Mouse (Mus musculus) forebrain, embryonic 16.5 days (tissue): ENCODE results near the gene Dph1. TPM values are rescaled to one million over a fixed set of nuclear protein-coding genes. Genes with fewer than 3 reads are reported as not detected.
A peak's percentile ranks its signal among the peaks of the same experiment; 100 is the strongest.

Experiments used
- ATAC-seq: fragments of 200-750 bp; cut with Nextera tagmentation; 2 replicates; pipeline ENCODE4 v1.8.0; 2017; ENCODE audit warnings: mild to moderate bottlenecking, moderate library complexity
- H3K27ac ChIP-seq: fragments of 300-500 bp; sonication (generic); 2 replicates; pipeline ENCODE4 v1.5.1; 2014; ENCODE audit warnings: low read length, control low read depth
- H3K27me3 ChIP-seq: fragments of 300-500 bp; sonication (generic); replicated peaks from 2 replicates; pipeline ENCODE4 v1.6.1; 2014; ENCODE audit warnings: low read length; ENCODE audit not compliant: control insufficient read depth, insufficient read depth
- H3K36me3 ChIP-seq: fragments of 300-500 bp; sonication (generic); 2 replicates; pipeline ENCODE4 v1.6.1; 2014; ENCODE audit not compliant: control insufficient read depth, insufficient read depth
- H3K4me1 ChIP-seq: fragments of 300-500 bp; sonication (generic); replicated peaks from 2 replicates; pipeline ENCODE4 v1.6.1; 2014; ENCODE audit warnings: low read length; ENCODE audit not compliant: control insufficient read depth, insufficient read depth
- H3K4me2 ChIP-seq: fragments of 300-500 bp; sonication (generic); 2 replicates; pipeline ENCODE4 v1.6.1; 2014; ENCODE audit warnings: mild to moderate bottlenecking, low read length, control low read depth
- H3K4me3 ChIP-seq: fragments of 300-500 bp; sonication (generic); replicated peaks from 2 replicates; pipeline ENCODE4 v1.5.1; 2014; ENCODE audit warnings: mild to moderate bottlenecking, low read length, control low read depth
- H3K9ac ChIP-seq: fragments of 300-500 bp; sonication (generic); replicated peaks from 2 replicates; pipeline ENCODE4 v1.6.1; 2014; ENCODE audit warnings: low read depth, low read length, control low read depth
- H3K9me3 ChIP-seq: fragments of 300-500 bp; sonication (generic); 2 replicates; pipeline ENCODE4 v1.6.1; 2016; ENCODE audit warnings: low read length; ENCODE audit not compliant: control insufficient read depth
- WGBS: fragments of 180-500 bp; shearing (Covaris S2); extraction: QIAGEN DNeasy Blood & Tissue Kit; methylation state at CpG from one replicate; pipeline ENCODE4 v1.1.7; 2014; 5-methylcytosine and 5-hydroxymethylcytosine counted together
- polyA plus RNA-seq: library from polyadenylated mRNA; unstranded; fragments of >200 nt; fragmentation: Nextera tagmentation; extraction: Ambion mirVana; gene quantifications from 2 replicates; pipeline ENCODE4 v1.2.1, GENCODE M21; 2015

Dph1 gene
- polyA plus RNA-seq = 15.4 and 16.1 TPM in 2 replicates

DNA sequence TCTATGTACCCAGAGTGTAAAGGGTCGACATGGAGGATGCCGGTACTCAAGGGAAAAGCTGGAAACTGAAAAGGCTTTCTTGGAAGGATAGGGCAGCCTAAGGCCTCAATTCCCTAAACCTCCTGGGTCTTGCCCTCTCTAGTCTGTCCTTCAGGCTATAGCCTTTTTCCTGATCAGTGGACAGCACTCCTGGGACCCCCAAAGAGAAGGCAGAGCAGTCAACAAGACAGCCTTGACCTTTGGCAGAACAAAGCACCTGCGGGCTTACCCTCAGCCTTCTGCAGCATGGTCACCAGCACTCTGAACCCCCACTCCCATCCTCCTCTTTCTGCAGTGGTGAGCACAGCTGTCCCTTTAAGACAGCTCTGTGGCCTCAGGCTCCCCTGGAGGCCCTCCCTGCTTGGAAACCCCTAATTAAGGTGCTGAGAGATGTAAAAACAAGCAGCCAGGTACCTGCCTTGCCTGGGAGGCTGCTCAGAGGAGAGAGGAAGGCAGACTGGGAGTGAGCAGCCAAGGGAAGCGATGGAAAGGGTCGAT is at the start of gene Dph1:
TSS of gene Dph1 (minus strand) at position 337 of the 537 bp plus-strand sequence.
- H3K9ac ChIP-seq = peak within 1 kb of the TSS; percentile 76
- peak within 1 kb of the TSS; percentile 89 for H3K4me2 ChIP-seq
- no peaks in the 10 kb centered on the region for H3K36me3 ChIP-seq
- WGBS = 46% methylated on average over 5 of the region's 5 CpGs
- no peaks in the 10 kb centered on the region for H3K9me3 ChIP-seq
- ATAC-seq = no peak
- H3K4me3 ChIP-seq = peak within 1 kb of the TSS; percentile 90
- H3K27me3 ChIP-seq = peaks cover 34% of the 10 kb centered on the region
- peaks cover 40% of the 10 kb centered on the region for H3K4me1 ChIP-seq
- no peak within 1 kb of the TSS for H3K27ac ChIP-seq

DNA sequence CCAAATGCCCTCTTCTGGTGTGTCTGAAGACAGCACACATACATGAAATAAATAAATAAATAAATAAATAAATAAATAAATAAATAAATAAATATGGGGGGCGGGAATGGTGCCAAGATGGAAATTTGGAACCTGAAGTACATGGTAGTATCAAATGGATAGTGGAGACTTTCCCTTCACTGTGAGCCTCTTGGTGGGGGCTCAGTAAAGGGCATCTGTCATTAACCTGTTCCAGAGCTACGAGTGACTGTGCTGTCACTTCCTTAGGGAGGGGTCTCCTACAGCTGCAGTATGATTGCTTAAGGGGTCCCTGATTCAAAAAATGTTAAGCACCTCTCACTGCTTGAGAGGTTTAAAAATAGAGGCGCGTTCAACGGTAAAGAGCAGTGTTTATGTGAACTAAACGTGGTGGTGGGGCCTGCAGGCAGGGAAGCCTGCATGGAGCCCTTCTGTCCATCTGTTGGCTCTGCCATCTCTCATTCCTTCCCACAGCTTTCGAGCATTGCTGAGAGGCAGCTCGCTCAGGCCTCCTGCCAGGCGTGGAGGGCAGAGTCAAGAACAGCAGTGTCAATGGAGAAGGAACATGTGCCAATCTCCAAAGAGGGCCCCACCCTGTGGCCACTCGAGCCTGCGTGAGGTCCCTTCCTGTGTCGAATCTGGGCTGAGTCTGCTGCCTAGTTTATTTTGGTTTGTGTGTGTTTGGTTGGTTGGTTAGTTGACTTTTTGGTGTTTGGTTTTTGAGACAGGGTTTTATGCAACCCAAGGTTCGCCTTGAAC is 49.3 kb upstream of the Dph1 start:
- Histone ChIP-seq H3K9me3 (no peaks in the 10 kb centered on the region), H3K27ac (no peak overlapping the region), H3K27me3 (no peaks in the 10 kb centered on the region), H3K9ac (no peak overlapping the region), H3K4me1 (no peaks in the 10 kb centered on the region; the same call in 1 of the 2 replicates), H3K4me2 (no peak overlapping the region), H3K4me3 (no peak overlapping the region), H3K36me3 (no peaks in the 10 kb centered on the region)
- 77% methylated on average over 13 of the region's 13 CpGs for WGBS
- no peak for ATAC-seq

DNA sequence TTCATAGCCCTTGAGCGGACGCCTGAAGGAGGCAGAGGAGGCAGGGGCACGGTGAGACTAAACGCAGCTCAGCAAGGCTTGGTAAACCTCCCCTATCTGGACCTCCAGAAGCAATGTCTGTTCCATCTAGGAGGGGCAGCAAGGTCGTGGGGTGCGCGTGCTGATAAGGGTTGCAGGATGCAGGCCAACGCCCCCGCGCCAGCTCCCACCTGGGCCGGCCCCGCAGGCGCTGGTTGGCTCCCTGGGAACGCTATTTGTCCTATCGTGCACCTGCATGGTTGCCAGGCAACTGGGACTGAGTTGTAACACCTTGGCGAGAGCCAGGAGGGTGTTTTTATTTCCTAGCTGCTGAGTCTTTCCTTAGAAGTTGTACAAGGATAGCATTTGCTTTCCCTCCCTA is 43.7 kb upstream of the Dph1 start:
- WGBS = 12% methylated on average over 16 of the region's 16 CpGs
- no peaks in the 10 kb centered on the region for H3K9me3 ChIP-seq
- 0 out of 2 replicates have a peak, but pooled peaks cover 2% of the 10 kb centered on the region for H3K4me1 ChIP-seq
- H3K27me3 ChIP-seq = no peaks in the 10 kb centered on the region
- no peaks in the 10 kb centered on the region for H3K36me3 ChIP-seq
- H3K27ac ChIP-seq = no peak overlapping the region
- H3K4me2 ChIP-seq = peak overlapping the region; percentile 2; the same call in 1 of the 2 replicates
- peak overlapping the region; percentile 2; the same call in 1 of the 2 replicates for H3K4me3 ChIP-seq
- ATAC-seq = peak; percentile 52; the same call in 1 of the 2 replicates
- H3K9ac ChIP-seq = no peak overlapping the region

DNA sequence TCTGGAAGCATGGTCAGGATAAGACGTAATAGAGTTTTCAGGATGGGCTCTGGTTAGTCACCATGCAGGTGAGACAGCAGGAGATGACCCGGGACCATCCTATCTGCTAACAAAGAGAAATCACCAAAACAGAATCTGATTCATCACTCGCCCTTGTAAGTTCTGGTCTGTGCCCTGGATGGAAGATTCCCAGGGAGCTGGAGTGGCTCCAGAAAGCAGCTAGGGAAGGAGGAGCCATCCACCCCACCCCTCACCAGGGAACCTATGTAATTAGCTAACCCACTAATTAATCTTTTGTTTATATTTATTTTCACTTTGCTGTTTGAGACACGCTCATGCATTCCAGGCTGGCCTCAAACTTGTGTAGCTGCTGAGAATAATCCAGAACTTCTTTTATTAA is 41.4 kb upstream of the Dph1 start:
- H3K4me3 ChIP-seq = no peak overlapping the region
- H3K9ac ChIP-seq = no peak overlapping the region
- H3K9me3 ChIP-seq = no peaks in the 10 kb centered on the region
- no peaks in the 10 kb centered on the region for H3K36me3 ChIP-seq
- no peaks in the 10 kb centered on the region for H3K27me3 ChIP-seq
- WGBS = 57% methylated on average over 4 of the region's 4 CpGs
- no peak overlapping the region for H3K27ac ChIP-seq
- ATAC-seq = no peak
- H3K4me1 ChIP-seq = 0 out of 2 replicates have a peak, but pooled peaks cover 2% of the 10 kb centered on the region
- no peak overlapping the region for H3K4me2 ChIP-seq

DNA sequence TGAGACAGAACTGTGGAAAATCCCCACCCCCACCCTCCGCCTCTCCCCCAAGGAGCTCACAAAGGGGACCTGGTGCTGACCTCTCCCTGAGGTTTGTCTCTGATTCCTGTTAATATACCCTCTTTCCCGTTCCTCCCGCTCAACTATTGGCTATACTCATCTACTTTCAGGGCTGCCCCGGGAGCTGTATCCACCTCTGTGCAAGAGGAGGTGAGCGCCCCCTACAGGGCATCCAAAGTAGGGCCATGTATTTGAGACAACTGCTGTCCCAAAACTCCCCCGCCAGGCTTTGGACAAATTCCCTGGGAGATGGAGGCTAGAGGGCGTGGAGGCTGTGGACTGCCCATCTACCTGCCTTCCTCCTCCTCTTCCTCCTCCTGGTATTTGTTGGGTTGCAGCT is 40.7 kb upstream of the Dph1 start:
- WGBS = 3% methylated on average over 7 of the region's 7 CpGs
- H3K9ac ChIP-seq = no peak overlapping the region
- ATAC-seq = no peak

DNA sequence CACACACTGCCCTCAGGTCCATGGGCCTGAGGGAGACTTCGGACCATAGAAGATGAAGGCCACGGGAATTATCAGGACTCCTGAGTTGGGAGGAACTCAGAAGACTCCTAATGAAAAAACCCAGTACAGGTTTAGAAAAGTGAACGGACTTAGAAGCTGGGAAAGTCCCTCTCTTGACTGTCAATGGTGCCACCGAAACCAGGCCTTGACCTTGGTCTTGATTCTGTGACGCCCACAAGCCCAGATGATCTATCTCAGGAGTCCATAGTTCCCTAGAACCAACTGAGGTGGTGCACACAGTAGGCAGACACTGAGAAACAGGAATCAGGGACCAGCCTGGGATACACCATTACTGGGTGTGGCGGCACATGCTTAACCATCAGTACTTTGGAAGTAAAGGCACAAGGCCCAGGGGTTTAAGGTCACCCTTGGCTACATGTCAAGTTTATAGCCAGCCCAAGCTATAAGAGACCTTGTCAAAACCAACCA is 39.3 kb upstream of the Dph1 start:
- H3K4me2 ChIP-seq = no peak overlapping the region
- no peak overlapping the region for H3K9ac ChIP-seq
- H3K36me3 ChIP-seq = no peaks in the 10 kb centered on the region
- 0 out of 2 replicates have a peak, but pooled peaks cover 2% of the 10 kb centered on the region for H3K4me1 ChIP-seq
- 93% methylated on average over 6 of the region's 6 CpGs for WGBS
- ATAC-seq = no peak
- no peaks in the 10 kb centered on the region for H3K9me3 ChIP-seq
- no peaks in the 10 kb centered on the region for H3K27me3 ChIP-seq
- no peak overlapping the region for H3K4me3 ChIP-seq
- no peak overlapping the region for H3K27ac ChIP-seq

More for the DNA sequence above, 40.7 kb upstream of the Dph1 start:
- Histone ChIP-seq H3K4me3 (no peak overlapping the region), H3K4me2 (no peak overlapping the region), H3K27me3 (no peaks in the 10 kb centered on the region), H3K27ac (no peak overlapping the region), H3K36me3 (no peaks in the 10 kb centered on the region), H3K9me3 (no peaks in the 10 kb centered on the region), H3K4me1 (0 out of 2 replicates have a peak, but pooled peaks cover 2% of the 10 kb centered on the region)

DNA sequence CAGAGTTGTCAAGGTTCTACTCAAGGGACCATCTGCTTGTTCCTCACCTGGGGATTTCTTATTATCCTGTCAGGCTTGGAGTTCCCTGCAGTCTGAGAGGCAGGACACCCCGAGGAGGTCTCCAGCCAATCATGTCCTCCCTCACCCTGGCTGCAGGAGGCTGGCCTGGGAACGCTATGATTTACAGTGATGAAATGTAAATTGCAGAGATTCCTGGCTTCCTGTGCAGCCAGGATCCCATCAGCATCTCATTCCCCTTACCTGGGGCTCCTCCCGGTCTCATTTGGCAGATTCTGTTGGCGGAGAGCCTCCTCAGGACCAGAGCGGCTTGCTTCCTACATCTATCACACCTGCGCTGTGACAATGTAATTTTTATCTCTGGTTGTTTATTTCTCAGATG is 38.2 kb upstream of the Dph1 start:
- Histone ChIP-seq H3K27ac (no peak overlapping the region), H3K4me3 (no peak overlapping the region), H3K9ac (no peak overlapping the region), H3K36me3 (no peaks in the 10 kb centered on the region), H3K4me1 (no peaks in the 10 kb centered on the region), H3K4me2 (no peak overlapping the region), H3K9me3 (no peaks in the 10 kb centered on the region), H3K27me3 (no peaks in the 10 kb centered on the region)
- WGBS = 84% methylated on average over 6 of the region's 6 CpGs
- ATAC-seq = no peak

DNA sequence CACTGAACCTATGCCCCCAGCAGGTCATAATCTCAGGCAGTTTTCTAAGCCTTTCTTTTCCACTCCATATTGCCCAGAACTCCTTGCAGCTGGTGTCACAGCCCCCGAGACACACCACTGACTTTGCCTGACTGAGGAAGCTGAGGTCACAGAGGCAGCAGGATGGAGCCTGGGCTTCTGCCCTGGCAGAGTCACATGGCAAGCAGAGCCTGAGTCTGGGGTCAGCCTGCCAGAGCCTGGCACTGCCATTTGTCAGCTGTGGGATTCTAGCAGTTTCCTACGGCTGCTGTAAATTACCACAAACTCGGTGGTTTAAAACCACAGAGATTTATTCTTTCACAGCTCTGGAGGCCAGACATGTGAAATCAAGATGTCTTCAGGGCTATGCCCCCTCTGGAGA is 36.6 kb upstream of the Dph1 start:
- no peak overlapping the region for H3K4me2 ChIP-seq
- no peak overlapping the region for H3K4me3 ChIP-seq
- H3K4me1 ChIP-seq = no peaks in the 10 kb centered on the region
- no peaks in the 10 kb centered on the region for H3K27me3 ChIP-seq
- no peaks in the 10 kb centered on the region for H3K36me3 ChIP-seq
- H3K9ac ChIP-seq = no peak overlapping the region
- H3K27ac ChIP-seq = no peak overlapping the region
- H3K9me3 ChIP-seq = no peaks in the 10 kb centered on the region
- no peak for ATAC-seq
- 65% methylated on average over 3 of the region's 3 CpGs for WGBS

DNA sequence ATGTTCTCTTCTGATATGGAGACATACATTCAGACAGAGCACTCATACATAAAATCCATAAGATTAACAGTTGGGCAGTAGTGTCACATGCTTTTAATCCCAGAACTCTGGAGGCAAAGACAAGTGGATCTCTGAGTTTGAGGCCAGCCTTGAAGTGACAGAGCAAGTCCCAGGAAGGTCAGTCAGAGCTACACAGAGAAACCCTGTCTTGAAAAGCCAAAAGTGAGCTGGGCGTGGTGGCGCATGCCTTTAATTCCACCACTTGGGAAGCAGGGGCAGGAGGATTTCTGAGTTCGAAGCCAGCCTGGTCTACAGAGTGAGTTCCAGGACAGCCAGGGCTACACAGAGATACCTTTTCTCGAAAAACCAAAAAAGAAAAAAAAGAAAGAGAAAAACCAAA is 33.8 kb upstream of the Dph1 start:
- ATAC-seq = no peak
- Histone ChIP-seq H3K27me3 (no peaks in the 10 kb centered on the region), H3K4me3 (no peak overlapping the region), H3K9me3 (no peaks in the 10 kb centered on the region), H3K4me1 (peaks cover 3% of the 10 kb centered on the region), H3K27ac (no peak overlapping the region), H3K9ac (no peak overlapping the region), H3K36me3 (no peaks in the 10 kb centered on the region), H3K4me2 (no peak overlapping the region)
- 95% methylated on average over 4 of the region's 4 CpGs for WGBS
